Mouse (Mus musculus) c-Kit-positive CD71-positive TER-119-negative erythroid progenitor cells, embryonic 14.5 days (primary cell): ENCODE data around the gene Galns.
"Not testable (repeated sequence)": the region's sequence is repeated elsewhere in the genome, so short reads cannot be mapped to it uniquely, and the experiment has no call there.

ENCODE experiments used
- DNase-seq: peaks from one replicate; pipeline ENCODE4 v3.0.0-alpha.2; 2013; ENCODE audit warnings: low read depth

Gene Galns

DNA sequence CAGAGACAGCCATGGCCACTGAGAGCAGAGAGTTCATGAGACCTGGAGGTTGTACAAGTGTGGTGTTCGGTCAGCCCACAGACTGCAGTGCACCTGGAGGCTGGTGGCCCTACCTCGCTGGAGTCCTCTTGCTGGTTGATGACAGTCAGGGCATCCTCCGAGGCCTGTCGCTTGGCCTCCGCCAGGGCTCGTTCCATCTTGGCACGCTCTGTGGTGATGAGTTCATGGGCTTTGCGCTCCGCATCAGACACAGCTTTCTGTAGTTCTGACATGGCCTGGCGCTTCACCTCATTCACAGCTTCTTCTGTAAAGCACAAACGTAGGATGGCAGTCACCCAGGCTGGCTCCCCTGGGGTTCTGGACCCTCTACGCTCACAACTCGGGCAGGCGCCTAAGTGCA, 21.9 kb upstream of the Galns start:
- no peak for DNase-seq

DNA sequence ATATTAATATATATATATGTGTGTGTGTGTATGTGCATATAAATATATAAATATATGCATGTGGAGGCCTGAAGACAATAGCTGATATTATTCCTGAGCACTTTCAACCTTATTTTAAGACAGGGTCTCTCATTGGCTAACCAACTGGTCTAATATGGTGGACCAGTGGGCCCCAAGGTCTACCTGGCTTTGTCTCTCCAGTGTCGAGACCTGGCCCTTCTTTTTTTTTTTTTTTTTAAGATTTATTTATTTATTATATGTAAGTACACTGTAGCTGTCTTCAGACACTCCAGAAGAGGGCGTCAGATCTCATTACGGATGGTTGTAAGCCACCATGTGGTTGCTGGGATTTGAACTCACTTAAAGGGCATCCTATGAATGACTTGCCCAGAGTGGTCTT, 20.9 kb upstream of the Galns start:
- DNase-seq = not testable (repeated sequence)

DNA sequence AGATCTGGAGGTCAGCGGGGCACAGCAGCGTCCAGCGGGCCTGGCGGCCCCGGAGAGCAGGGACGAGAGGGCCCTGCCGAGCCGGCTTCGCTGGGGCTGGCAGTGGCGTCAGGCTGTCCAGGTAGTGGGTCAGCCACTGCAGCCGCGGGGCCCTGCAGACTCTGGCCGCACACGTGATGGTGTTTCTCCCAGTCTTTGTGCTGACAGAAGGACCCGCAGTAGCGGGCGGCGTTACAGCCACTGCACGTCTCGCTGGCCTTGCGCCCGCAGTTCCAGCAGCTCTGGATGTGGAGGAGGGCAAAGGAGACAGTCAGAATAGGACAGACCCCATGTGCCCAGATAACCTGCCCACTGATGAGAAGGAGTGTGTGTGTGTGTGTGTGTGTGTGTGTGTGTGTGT, 19.4 kb upstream of the Galns start:
- DNase-seq = no peak

DNA sequence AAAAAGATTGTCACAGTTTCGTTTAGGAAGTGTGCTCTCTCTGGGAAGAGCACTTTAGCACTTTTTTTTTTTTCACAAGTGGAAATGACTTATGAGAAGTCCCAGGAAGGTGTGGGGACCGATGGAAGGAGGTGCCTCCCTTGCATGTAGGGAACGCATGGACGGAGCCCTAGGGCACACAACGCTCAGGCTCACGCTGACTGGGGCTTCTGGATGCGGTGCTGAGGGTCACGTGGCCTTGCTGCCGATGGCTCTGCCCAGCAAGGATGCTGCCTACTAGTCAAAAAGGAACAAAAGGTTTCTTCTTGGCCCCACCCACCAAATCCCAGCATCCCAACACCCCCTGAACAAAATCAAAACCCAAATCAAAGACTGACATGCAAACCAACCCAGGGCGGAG, 18.1 kb upstream of the Galns start:
- no peak for DNase-seq

DNA sequence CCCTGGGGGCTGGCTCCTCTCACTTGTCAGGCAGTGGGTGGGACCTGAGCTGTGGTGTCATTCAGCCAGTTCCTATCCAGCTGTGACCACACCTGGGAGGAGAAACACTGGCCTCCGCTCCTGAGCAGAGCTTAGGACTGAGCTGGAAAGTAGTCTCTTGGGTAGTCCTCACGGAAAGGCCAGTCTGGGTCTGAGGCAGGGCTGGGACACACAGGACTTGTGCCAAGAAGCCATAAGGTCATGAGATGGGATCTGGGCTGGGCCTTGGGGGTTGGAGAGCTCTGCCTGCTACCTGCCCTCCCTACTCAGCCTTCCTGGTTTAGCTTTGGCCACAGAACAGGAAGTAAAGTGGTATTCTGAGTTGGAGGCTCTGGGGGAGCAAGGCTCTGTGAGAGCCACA, 15.6 kb upstream of the Galns start:
- DNase-seq = no peak

DNA sequence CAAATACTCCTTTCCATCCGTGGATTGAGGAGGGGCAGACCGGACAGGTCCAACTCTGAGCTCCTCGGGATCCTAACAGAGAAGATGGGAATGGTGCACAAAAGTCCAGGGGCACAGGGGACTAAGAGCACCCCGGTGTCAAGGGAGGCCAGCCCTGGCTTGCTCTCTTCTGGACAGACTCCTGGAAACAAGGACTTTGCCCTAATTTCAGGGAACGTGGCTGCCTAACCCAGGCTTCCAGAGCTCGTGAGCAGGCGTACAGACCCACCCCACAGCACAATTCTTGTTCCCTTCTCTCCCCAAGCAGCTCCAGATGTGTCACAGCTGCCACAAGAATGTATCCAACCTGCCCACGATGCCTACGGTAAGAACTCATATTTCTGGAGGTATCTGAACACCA, 14.5 kb upstream of the Galns start:
- DNase-seq = no peak

DNA sequence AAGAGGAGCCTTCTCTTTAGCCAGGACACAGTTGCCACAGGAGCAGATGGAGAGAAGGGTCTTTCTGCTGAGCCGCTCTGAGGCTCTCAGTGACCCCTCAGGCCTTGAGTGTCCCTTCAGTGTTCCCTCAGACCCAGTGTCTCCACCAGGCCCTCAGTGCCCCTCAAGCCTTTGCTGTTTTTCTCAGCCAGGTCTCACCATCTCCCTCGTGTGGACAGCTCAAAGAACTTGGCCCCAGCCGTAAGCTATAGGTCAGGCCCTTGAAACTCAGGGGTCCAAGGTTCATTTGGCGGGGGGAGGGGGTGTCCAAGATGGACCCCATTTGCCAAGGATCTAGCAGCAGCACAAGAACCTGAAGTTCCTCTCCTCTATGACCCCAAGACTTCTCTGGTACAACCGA, 13.4 kb upstream of the Galns start:
- no peak for DNase-seq

DNA sequence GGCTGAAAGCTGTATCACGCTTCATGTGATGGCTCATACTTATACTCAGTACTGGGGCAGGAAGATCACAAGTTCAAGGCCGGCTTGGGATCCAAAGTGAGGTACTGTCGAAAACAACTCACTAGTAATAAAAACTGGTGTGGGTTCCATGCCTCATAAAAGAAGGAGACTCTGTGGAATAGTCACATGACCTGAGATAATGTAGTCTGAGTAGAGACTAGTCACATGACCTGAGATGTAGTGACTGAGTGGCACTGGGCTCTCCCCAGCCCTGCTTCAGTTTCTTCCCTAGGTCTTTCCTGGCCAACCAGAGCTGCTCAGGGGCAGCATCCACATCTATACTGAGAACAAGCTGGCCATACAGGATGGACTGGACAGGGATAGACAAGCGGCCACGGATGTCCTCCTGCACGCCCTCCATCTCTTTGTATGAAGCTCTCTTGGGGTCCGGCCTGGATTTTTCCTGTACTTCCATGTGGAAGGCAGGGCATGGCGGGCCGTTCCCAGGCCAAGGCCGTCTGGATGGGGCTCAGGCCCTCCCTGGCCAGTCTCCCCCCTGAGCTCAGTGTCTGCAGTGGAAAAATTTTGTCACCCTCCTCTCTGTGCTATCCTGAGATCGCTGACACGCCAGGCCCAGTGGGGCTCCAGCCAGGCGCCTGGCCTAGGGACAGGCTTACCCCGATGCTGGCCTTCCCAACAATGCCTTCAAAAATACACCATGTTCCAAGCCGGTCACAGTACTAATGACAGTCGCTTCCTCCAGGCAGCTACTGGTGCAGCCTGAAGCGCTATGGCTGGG, 12.8 kb upstream of the Galns start:
- no peak for DNase-seq

DNA sequence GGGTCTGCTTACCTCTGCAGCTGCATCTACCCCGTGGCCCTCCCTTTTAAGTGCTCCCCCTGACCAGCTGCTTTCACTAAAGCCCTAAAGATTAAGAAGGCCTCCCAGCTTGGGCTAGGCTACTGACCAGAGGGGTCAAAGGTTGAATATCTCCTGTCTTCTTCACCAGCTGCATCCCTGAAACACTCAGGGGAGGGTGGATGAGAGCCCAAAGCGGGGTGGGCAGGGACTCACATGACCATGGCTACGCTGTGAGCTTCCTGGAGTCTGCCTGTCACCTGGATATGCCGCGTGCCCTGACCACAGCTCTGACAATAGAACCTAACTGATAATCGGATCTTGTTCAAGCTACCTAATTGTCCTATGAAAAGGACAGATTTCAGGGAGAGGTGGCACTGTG, 11.5 kb upstream of the Galns start, which contains the start of gene Pabpn1l:
Gene Pabpn1l, minus strand, starts transcription at position 13 of the 400 bp plus-strand sequence.
- DNase-seq = no peak

DNA sequence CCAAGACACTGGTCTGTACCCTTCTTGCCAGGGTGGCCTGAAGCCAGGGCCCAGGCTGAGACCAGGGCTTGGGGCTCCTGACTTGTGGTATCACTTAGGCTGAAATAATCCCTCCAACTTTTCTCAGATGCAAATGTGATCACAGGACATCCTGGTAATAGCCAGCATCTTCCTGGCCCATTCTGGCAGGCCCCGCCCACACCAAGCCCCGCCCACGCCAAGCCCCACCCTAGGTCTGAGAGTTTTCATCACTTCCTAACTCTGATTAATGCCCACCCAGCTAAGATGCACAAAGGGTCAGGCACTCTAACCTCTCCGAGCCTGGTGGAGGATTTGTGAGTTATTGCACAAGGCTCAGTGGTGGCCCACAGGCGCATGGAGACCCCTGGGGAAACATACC, 9.2 kb upstream of the Galns start:
- DNase-seq = no peak

DNA sequence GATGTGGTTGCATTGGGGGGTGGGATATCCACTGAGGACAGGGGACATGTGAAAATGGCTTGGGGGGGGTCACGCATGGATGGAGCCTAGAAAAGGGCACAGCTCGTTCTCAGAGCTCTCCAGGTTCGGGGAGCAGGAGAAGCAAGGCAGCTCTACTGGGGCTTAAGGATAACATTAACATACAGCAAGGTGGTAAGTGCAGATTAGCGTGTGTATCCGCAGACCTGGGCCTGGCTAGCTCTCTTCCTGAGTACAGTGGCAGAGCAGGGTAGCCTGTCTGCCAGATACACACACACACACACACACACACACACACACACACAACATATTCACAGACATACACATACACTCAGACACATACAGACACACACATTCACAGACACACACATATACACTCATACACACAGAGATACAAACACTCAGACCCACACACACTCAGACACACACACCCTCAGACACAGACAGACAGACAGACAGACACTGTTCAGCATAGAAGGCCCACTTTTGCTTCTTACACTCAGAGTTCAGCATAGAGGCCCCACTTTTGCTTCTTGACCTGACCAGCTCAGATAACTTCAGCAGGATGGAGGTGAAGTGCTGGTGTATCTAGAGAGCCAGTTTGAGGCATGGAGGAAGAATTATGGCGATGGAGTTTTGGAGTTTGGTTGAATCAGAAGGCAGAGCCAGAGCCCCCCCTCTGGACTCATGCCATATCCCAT, 7.6 kb upstream of the Galns start:
- DNase-seq = peak; percentile 66

DNA sequence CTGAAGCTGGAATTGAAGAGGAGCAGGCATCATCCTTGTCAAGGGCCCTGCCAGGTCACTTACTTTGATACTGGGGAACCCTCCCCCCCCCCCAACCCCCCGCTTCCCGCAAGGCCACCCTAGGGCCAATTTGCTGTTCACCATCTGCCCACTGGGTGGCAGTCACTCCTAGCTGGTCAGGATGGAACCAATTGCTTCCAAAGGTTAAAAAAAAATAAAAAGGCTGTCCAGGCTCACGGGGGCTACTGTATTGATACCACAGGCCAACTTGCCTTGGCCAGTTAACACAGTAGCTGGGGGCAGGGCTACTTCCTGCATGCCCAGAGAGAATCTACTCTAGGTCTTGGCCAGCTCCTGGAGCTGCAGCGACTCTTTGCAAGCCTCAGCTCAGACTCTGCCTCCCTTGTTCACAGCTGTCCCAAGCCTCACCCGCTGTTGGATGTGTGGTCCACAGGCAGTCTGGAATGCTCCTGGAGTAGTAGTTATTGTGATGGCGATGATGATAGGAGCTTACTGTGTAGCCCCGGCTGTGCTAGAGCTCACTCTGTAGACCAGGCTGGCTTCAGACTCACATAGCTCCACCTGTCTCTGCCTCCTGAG, 6.8 kb upstream of the Galns start:
- DNase-seq = peak; percentile 66

DNA sequence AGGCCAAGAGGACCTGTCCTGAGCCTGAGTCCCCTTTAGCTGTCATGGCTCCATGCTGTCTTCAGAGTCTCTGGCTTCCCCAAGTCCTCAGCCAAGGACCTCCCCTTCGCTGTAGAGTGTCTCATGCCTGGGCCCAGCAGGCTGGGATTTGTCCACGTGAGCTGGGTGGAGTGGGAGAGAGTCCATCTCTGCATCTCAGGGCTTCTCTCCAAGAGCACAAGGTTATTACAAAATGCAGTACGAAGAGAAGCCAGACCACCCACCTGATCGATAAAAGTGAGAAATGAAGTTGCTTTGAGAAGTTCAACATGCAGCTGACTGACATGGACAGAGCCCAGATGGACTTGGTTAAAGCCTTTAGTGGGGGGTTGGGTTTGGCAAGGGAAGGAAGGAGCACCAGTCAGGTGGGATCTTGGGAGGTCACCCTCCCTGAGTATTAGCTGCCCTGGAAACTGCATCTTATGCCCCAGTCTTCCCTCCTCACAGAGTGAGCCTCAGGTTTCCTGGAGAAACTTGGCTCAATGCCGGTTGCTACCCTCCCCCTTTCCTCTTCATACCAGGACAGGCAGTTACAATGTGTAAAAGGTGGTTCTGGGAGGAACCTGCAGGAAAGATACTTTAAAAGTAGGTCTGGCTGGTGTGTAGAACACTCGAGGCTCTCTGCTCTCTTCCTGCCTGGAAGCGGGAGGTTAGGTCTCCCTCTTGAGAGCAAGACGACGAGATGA, 5.1 kb upstream of the Galns start:
- no peak for DNase-seq

DNA sequence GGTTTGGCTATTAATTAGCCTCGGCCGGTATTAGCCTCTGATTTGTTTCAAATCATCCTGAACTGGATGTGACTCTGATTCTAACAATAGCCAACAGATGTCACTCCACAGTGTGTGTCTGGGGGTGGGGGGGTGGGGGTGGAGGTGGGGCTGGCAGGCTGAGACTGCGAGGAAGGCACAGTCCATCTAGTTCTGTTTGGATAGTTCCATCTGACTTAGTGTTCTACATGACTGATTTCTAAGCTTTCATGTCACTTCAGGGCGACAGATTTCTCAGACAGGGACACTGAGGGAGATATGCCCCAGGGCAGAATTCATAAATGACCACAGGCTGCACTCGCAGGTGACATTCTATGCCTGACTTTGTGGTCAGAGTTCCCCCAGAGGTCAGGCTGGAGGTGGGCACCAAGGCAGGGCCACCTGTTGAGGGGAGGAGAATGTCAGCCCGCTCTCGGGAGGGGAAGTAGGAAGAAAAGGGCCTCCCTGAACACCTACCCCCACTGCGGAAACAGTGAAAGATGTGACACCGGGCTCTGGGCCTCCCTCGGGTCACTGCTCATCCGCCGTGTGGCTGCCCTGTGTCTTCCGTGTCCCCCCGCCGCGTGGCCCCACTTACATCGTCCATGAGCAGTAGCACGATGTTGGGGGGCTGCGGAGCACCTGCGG, 518 bp downstream of the Galns start:
- DNase-seq = no peak

DNA sequence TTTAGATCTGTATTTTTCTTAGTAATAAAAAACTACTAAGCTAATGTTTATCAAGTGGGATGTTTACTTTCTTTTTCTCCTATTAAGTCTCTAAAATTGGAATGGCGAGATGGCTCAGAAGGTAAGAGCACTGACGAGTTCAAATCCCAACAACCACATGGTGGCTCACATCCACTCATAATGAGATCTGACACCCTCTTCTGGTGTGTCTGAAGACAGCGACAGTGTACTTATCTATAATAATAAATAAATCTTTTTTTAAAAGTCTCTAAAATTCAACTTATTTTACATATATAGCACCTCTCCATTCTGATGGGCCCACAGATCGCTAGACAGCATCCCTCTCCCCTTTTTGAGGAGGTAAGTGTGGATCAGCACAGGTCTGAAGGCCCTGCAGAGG, 1.1 kb downstream of the Galns start:
- DNase-seq = no peak

DNA sequence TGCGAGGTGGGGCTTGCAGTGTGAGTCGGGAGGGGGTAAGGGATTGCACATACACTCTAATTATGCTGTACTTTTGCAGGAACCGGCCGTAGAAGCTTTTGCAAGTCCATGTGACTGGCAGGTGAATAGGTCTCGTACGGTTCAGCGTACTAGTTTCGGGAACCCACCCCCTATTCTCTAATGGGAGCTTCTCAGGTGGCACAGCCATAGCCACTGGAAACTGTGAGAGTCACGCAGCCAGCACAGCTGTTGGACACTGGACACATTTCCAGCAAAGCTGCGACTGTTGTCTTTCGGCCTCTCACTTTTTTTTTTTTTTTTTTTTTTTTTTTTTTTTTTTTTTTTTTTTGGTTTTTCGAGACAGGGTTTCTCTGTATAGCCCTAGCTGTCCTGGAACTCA, 4.5 kb downstream of the Galns start:
- no peak for DNase-seq

DNA sequence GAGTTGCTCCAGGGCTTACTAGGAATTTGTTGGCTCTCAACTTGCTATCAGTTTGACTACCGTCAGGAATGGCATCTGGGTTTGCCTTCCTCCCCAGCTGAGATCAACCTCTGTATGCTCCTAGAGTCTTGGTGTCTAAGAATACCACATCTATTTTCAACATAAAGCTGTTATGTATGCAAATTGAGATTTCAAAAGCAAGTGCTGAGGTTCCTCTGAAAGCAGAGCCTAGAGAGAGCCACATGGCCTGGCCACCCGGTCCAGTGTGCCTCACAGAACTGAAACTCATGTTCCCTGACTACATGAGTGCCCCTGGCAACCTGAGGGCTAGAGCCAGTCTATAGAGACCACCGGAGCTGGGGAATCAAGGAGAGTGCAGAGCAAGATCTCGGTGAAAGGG, 5.9 kb downstream of the Galns start:
- no peak for DNase-seq

DNA sequence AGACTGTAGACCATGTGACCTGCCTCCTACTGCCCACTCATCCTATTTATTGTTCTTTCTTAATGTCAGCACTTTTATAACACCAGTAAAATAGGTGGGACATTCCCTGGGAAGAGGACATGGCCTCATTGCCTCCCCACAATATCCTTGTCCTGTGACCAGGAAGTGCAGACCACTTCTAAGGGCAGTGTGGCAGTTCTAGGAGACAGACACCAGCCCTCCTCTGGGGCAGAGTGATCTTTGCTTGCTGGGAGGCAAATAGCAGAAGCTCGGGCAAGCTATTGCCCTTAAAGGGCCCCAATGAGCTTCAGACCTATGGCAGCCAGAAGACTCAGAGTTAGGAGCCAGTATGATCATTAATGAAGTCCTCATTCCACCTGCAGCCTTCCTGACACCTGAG, 6.6 kb downstream of the Galns start:
- no peak for DNase-seq

DNA sequence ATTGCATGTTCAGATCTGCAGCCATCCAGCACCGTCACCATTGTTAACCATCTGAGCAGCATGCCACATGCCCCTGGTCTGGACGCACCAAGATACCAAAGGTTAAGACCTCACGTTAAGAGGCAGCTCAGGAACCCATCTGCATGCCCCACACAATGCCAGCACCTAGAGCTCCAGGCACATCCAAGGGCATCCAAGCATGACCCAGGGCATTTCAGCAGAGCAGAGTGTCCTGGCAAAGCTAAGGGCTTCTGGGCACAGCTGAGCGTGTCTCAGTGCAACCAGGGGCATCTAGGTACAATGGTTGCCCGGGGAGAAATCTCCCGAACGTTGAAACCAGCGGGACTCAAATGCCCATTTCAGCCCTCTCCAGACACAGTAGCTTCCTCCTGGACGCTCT, 10.6 kb downstream of the Galns start:
- DNase-seq = no peak

DNA sequence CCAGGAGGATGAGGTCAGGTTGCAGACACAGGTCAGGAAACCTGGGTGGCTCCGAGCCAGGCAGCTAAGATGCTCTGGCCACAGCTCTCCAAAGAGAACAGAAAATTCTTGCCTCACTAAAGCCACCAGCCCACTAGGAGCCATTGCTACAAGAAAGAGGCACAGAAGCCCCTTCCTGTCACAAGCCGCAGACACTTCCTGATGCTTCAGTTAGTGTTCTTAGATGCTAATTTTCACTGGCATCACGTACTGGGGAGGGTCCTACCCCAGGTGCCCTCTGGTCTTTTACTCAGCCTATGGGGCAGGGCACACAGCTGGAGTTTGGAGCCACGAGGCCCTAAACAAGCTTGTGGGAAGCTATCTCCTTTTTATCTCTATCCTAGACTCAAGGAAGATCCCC, 15.2 kb downstream of the Galns start:
- no peak for DNase-seq

DNA sequence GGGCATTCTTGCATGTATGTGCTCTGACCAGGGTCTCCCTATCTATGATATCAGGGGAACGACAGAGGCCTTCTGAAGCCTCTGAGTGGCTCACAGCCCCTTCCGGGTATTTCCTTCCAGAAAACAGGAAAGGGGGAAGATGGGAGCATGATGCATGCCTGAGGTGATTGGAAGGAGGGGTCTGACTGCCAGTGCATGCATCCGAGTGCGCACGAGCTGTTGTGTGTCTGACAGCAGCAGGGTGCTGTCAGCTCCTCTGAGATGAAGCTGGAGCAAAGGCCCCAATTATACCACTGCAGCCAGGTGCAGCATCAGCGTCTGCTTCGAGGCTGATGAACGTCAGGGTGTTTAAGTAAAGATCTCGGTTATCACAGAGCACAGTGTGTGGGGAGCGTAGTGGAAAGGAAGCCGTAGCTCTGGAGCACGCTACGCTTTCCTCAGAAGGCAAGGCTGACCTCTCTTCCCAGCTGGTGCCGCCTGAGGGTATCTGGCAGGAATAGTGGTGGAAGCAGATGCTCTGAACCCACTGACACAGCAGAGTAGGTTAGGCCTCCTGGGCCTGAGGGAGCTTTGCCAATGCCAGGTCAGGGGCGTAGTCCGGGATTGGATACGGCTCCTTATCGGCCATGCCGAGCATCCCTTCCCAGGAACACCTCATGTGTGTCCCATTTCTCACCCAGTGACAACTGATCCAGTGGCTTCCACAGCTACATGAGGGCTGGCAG, 17.3 kb downstream of the Galns start:
- DNase-seq = no peak
